Mouse (Mus musculus): ENCODE results near the gene Ank2.

- no peak for TF ChIP-seq GATA1 (IDR thresholded peaks at IDR 0.05; ENCODE audit: borderline replicate concordance, low read length)
- TF ChIP-seq FLI1 (IDR thresholded peaks at IDR 0.05; ENCODE audit: low read length), result no peak
Observed at GRCm38 (mm10) chr3:126944838-126945237, 554.3 kb downstream of the Ank2 start.
